Mouse (Mus musculus) retina, embryonic 14.5 days (tissue): ENCODE data around the gene B3gntl1.
"Not testable (repeated sequence)": the region's sequence is repeated elsewhere in the genome, so short reads cannot be mapped to it uniquely, and the experiment has no call there.

Experiments
- DNase-seq: peaks from one replicate; pipeline ENCODE4 v3.0.0-alpha.2; 2015; ENCODE audit warnings: low spot score

Gene B3gntl1

GRCm38 (mm10) chr11:121685491-121686001 lies 12.6 kb upstream of the B3gntl1 start:
- DNase-seq = no peak

DNA sequence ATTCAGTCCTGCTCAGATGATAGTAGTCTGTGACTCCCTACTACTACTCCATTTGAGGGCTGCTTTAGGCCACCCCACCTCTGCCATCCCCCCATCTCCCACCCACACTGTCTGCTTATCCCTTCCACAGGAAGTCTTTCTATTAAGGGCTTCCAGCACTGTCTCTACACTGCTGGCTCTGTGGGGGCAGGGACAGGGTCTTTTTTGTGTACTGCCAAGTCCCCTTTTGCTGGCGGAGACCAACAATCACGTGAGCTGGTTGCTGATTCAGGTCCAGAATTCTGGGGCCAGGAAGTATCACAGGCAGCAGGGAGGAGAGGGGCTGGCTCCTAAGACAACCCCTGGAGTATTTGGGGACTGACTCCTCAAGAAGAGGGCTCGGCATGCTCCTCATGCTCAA lies 10.3 kb upstream of the B3gntl1 start:
- no peak for DNase-seq

DNA sequence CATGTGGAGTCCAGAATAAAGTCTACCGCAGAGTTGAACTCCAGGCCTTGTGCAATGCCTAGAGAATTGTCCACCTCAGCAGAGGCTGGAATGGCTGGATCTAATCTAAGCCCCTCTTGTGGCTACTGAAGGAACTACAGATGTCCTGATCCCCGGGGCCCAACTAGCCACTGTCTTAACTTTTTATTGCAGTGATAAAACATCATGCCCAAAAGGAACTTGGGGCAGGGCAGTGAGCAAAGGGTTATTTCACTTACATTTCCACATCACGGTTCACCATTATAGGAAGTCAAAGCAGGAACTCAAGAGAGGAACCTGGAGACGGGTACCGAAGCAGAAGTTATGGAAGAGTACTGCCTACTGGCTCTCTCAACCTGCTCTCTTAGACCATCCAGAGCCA lies 7.8 kb upstream of the B3gntl1 start:
- DNase-seq = peak; percentile 55

DNA sequence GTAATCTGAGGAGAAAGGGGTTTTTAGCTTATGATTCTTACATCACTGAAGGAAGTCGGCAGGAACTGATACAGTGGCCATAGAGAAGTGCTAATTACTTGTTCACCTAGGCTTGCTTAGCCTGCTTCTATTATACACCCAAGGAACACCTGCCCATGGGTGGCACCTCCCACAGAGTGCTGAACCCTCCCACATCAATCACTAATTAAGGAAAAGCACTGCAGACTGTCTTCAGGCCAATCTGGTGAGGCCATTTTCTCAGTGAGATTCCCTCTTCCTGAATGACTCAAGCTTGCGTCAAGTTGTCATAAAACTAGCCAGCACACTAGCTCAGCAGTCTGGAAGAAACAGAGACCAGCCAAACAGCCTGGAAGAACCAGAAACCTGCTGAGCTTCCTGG lies 6.6 kb upstream of the B3gntl1 start:
- DNase-seq = no peak

- DNase-seq = no peak
Observed at GRCm38 (mm10) chr11:121676836-121677235, 3.9 kb upstream of the B3gntl1 start.

DNA sequence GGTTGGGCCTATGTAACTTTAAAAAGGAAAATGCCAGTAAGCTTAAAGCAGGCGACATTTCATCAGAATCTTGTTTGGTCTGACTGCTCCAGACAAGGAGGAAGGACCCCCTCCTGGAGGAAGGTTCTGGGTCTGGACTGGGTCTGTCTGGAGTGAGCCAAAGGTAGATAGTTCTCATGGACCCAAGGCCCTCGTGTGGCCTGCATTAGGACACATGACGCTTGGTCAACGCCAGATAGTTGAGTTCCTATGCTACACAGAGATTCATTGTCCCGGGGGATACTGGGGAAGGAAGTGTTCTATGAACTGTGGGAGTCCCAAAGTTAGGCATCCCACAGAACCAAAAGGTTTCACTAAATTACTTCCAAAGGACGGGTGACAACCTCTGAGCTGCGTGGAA lies 676 bp upstream of the B3gntl1 start:
- no peak for DNase-seq

GRCm38 (mm10) chr11:121672312-121672989 lies 502 bp downstream of the B3gntl1 start:
- DNase-seq = peak; percentile 6

DNA sequence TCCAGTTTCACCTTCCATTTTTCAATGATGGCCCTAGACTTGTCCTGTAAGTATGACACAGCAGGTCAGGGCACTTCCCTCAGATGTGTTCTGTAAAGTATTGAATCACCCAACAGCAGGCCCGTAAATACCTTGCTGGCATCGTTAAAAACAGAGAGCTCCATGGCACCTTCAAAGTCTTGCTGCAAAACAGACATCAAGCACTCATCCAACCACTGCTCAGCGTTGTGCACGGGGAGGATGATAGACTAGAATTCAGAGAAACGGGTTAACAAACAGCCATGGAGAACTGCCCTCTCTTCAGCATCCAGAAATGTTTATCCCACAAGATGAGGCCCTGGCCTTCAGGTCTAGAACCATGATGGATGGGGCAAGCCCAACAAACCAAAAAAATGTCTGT lies 2.0 kb downstream of the B3gntl1 start:
- no peak for DNase-seq

GRCm38 (mm10) chr11:121668776-121669175 lies 4.2 kb downstream of the B3gntl1 start:
- DNase-seq = no peak

DNA sequence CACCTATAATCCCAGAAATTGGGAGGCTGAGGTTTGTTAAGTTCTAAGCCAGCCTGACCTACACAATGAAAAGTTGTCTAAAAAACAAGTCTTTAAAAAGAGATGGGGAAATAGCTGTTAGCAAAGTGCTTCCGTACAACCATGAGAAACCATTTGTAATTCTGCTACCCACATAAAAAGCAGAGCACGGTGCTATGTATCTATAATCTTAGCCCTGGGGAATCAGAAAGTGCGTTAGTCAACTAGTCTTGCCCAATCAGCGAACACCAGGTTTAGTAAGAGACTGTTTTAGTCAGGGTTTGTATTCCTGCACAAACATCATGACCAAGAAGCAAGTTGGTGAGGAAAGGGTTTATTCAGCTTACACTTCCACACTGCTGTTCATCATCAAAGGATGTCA lies 5.4 kb downstream of the B3gntl1 start:
- no peak for DNase-seq

DNA sequence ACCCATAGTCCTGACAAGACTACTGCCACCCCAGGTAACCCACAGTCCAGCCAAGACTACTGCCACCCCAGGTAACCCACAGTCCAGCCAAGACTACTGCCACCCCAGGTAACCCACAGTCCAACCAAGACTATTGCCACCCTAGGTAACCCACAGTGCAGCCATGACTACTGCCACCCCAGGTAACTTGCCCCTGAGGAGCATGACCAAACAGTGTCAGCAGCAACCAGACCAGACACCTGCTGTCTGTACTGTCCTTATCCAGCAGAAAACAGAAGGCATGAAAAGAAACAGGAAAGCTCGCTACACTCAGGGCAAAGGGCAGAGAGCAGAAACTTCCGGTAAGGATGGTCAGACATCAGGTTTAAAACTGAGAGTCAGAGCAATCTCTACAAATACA lies 11.8 kb downstream of the B3gntl1 start:
- no peak for DNase-seq

- DNase-seq = not testable (repeated sequence)
Observed at GRCm38 (mm10) chr11:121660604-121661003, 12.3 kb downstream of the B3gntl1 start.

DNA sequence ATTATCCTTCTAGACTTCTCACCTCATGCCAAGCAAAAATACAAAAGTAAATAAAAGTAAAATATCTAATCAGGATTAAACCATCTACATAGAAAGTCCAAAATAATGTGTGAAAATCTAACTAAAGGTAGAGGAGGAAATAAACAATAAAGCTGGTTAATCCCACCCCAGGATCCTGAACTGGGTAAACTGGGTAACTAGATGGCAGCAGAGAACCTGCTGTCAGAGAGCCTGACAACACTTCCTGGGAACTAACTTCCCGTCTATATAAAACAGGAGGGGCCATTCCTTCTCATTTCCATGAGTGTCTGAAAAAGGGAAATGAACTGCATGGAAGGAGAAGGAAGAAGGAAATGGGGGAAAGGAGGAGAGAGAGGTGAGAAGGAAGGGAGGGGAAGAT lies 14.8 kb downstream of the B3gntl1 start:
- DNase-seq = no peak

GRCm38 (mm10) chr11:121655807-121656511 lies 17.0 kb downstream of the B3gntl1 start:
- DNase-seq = no peak

GRCm38 (mm10) chr11:121655166-121655806 lies 17.7 kb downstream of the B3gntl1 start:
- no peak for DNase-seq

- DNase-seq = no peak
Observed at GRCm38 (mm10) chr11:121654406-121654945, 18.5 kb downstream of the B3gntl1 start.

- DNase-seq = no peak
Observed at GRCm38 (mm10) chr11:121653631-121654030, 19.3 kb downstream of the B3gntl1 start.

- DNase-seq = peak; percentile 63
Observed at GRCm38 (mm10) chr11:121652547-121653305, 20.2 kb downstream of the B3gntl1 start.

GRCm38 (mm10) chr11:121651983-121652382 lies 21.0 kb downstream of the B3gntl1 start:
- no peak for DNase-seq

- DNase-seq = no peak
Observed at GRCm38 (mm10) chr11:121651556-121651955, 21.4 kb downstream of the B3gntl1 start.

- no peak for DNase-seq
Observed at GRCm38 (mm10) chr11:121650668-121651067, 22.3 kb downstream of the B3gntl1 start.

- DNase-seq = no peak
Observed at GRCm38 (mm10) chr11:121649900-121650299, 23.1 kb downstream of the B3gntl1 start.
